Mouse (Mus musculus) megakaryocyte, embryonic 14.5 days (primary cell): ENCODE measurements around the gene March11. TPM values are rescaled to one million over a fixed set of nuclear protein-coding genes. Genes with fewer than 3 reads are reported as not detected.

Experiments used
- H3K27me3 ChIP-seq: replicated peaks from 2 replicates; pipeline ENCODE3; 2012; ENCODE audit warnings: inconsistent platforms
- H3K36me3 ChIP-seq: replicated peaks from 2 replicates; pipeline ENCODE3; 2012; ENCODE audit warnings: low read length, inconsistent platforms, mixed read lengths
- H3K4me1 ChIP-seq: 2 replicates; pipeline ENCODE4 v1.6.1; 2012; ENCODE audit warnings: inconsistent platforms
- H3K4me3 ChIP-seq: replicated peaks from 2 replicates; pipeline ENCODE3; 2012; ENCODE audit warnings: moderate library complexity, mild to moderate bottlenecking, inconsistent platforms
- H3K9me3 ChIP-seq: 2 replicates; pipeline ENCODE4 v1.6.1; 2012; ENCODE audit warnings: inconsistent platforms
- FLI1 ChIP-seq: IDR thresholded peaks from 2 replicates; pipeline ENCODE4 v1.6.1; 2012; ENCODE audit warnings: low read length, inconsistent platforms, mixed read lengths
- GATA1 ChIP-seq: IDR thresholded peaks from 3 replicates; pipeline ENCODE4 v1.6.1; 2012; ENCODE audit warnings: mixed read lengths, low read length, inconsistent platforms, borderline replicate concordance
- polyA plus RNA-seq: library from polyadenylated mRNA; stranded (reverse); fragments of >175 nt; gene quantifications from 2 replicates; pipeline ENCODE4 v1.2.3, GENCODE M21; 2012; ENCODE audit warnings: low replicate concordance; ENCODE audit not compliant: insufficient read depth

Gene March11
- polyA plus RNA-seq, result not detected in 2 replicates

DNA sequence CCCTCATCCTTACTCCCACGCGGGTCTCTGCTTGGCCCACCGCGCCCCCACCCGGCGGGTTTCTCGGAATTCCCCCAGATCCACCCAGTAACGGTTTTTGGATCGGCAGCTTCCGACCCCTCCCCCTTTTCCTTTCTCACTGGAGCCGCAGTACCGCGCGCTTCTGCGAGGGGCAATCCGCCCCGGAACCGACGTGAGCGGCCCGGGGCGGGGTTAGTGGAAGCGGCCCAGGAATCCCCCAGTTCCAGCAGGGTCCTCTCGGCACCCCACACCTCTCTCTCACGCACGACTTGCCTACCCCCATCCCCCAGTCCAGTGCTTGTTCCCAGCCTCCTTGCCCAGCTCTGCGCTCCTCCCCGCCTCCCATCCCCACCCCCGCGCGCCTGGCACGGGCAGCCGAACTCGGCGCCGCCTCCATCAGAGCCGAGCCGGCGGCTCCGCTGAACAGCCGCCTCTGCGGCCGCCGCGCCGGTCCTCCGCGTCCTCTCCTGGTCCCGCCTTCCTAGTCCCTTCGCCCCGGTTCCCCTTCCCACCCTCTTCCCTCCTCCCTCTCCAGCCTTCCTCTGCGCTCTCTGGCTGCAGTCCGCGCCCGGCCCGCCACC lies at the start of gene March11:
Gene March11, plus strand, starts transcription at position 420 of the 602 bp plus-strand sequence.
- TF ChIP-seq FLI1 (no peak), GATA1 (no peak)
- H3K9me3 ChIP-seq, result no peaks in the 10 kb centered on the region
- H3K4me3 ChIP-seq, result peak within 1 kb of the TSS; percentile 70

DNA sequence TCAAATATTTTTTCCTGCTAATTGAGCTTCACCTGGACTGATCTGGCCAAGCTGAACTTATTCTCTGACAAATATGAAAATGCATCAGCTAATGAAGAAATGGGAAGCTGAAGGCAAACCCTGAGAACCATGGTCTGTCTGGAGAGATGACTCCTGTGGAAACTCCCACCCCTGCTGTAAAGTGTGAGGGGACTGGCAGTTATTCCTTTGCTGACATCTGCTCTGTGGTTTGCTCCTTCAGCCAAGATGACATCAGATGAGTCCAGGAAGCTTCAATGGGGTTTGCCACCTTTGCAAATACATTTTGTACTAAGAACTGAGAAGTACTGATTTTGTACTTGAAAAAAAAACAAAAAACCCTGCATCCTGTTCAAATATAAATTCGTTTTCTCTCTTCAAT lies 46.5 kb upstream of the March11 start:
- Histone ChIP-seq H3K36me3 (no peaks in the 10 kb centered on the region), H3K4me3 (no peak overlapping the region), H3K27me3 (no peaks in the 10 kb centered on the region), H3K9me3 (no peaks in the 10 kb centered on the region), H3K4me1 (no peaks in the 10 kb centered on the region)
- no peak for TF ChIP-seq FLI1

More for the DNA sequence above, at the start of gene March11:
- peaks cover 11% of the 10 kb centered on the region; the same call in 1 of the 2 replicates for H3K4me1 ChIP-seq
- no peaks in the 10 kb centered on the region for H3K36me3 ChIP-seq
- peaks cover 22% of the 10 kb centered on the region for H3K27me3 ChIP-seq

DNA sequence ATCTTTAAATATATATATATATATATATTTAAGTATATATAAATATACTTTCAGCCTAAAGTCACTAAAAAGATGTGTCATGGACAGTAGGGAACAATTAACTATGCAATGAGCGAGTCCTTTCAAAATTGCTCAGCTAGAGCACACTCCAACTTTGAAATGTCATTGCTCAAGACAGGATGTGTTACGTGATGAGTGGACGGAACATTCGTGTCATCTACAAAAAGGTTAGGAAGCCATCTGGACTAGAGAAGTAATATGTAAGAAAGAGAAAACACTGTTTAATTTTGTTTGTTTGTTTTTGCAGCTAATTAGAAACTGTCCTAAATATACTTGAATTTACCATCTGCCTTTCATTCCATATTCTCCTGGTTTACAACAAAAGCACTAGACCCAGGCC lies 39.3 kb upstream of the March11 start:
- Histone ChIP-seq H3K36me3 (no peaks in the 10 kb centered on the region), H3K9me3 (no peaks in the 10 kb centered on the region), H3K4me1 (no peaks in the 10 kb centered on the region), H3K4me3 (no peak overlapping the region), H3K27me3 (no peaks in the 10 kb centered on the region)
- TF ChIP-seq FLI1, result no peak
- no peak for TF ChIP-seq GATA1

DNA sequence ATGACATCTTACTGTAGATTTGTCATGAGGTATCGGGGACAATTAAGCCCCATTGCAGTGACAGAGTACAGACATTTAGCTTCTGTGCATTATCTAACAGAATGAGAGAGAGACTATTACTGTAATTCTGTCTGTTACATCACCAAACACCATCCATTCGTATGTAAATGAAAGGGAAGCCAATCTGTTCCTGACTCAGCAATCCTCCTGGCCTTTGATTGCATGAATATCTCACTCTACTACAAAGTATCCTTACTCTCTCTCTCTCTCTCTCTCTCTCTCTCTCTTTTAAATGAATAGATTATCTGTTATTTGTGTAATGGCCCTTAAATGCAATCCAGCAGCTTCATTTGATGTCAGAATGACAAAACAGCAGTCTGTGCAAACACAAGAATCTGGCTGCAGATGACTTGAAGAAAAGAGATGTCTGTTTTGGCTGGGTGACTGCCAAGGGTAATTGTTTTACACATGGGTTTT lies 32.8 kb upstream of the March11 start:
- peaks cover 4% of the 10 kb centered on the region; the same call in 1 of the 2 replicates for H3K9me3 ChIP-seq
- TF ChIP-seq GATA1 (no peak), FLI1 (no peak)
- no peaks in the 10 kb centered on the region for H3K4me1 ChIP-seq
- no peaks in the 10 kb centered on the region for H3K27me3 ChIP-seq
- H3K36me3 ChIP-seq, result no peaks in the 10 kb centered on the region
- H3K4me3 ChIP-seq, result no peak overlapping the region

DNA sequence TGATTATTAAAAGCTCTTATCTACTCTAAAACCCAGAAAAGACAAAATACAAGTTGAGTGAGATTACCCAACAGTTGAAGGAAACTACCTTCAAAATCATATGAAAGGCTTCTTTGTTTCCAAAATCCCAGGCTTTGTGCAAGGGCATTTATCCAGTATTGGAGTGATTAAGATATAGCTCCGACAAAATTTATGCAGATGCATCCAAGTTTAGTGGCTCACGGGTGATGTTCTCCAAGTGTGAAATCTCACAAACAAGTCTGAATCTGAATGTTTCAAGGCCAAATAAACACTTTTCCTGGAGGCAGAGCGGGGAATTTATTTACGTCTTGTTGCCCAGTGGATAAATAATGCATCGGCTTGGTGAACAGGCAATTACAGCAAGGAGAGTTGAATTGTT lies 32.2 kb upstream of the March11 start:
- Histone ChIP-seq H3K36me3 (no peaks in the 10 kb centered on the region), H3K9me3 (peaks cover 4% of the 10 kb centered on the region; the same call in 1 of the 2 replicates), H3K4me3 (no peak overlapping the region), H3K27me3 (no peaks in the 10 kb centered on the region), H3K4me1 (no peaks in the 10 kb centered on the region)
- TF ChIP-seq FLI1 (no peak), GATA1 (no peak)

DNA sequence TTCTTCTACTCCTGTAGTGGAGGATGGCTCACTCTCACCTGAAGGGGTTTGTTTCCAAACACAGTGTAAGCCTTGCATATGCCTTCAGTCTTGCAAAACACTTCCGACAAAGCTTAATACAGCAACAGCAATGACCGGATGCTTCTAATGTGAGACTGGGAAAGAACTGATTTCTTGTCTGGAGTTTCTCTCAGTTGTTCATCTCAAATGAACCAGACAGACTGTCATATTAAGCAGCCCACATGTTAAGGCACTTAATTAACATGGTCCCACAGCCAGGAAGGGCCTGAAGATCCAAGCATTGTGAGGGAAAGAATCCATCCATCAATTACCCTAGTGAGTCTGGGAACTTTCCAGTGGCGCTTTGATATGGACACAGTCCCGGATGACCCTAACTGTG lies 17.0 kb upstream of the March11 start:
- Histone ChIP-seq H3K4me1 (no peaks in the 10 kb centered on the region), H3K27me3 (no peaks in the 10 kb centered on the region), H3K9me3 (no peaks in the 10 kb centered on the region), H3K4me3 (no peak overlapping the region), H3K36me3 (no peaks in the 10 kb centered on the region)
- TF ChIP-seq GATA1 (no peak), FLI1 (no peak)

DNA sequence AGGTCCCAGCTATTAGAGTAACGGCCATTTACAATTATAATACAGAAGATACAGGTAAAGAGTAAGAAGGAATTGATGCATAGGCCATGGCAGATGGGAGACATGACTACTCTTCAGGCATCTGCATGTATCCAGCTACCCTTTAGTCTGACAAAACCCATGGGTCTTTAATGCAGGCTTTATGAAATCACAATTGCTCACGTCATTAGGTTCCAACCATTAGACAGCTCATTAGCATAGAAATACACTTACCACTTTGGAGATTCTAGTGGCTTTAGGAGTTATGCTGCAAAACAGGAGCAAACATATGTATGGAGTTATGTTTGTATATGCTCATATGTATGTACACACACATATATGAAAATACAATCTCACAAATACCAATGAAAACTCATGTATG lies 16.0 kb upstream of the March11 start:
- no peaks in the 10 kb centered on the region for H3K27me3 ChIP-seq
- TF ChIP-seq FLI1 (no peak), GATA1 (no peak)
- H3K9me3 ChIP-seq, result no peaks in the 10 kb centered on the region
- H3K36me3 ChIP-seq, result no peaks in the 10 kb centered on the region
- no peaks in the 10 kb centered on the region for H3K4me1 ChIP-seq
- H3K4me3 ChIP-seq, result no peak overlapping the region

DNA sequence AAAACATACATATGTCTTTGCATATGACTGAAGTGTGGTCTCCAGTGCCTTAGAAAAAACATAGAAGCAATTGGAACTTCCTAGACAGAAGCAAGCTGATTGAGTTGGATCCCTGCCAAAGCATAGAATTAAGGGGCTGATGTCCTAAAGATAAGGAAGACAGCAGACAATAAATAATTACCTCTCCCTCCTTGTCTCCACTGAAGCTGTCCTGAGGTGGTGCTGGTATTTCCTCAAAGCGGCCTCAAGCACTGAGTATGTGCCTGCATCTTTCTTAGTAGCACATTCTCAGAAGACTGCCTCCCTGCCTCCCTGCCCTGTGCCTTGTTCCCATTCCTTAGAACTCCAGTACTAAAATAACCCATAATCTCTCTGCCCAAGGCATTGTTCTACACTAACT lies 15.6 kb upstream of the March11 start:
- Histone ChIP-seq H3K9me3 (no peaks in the 10 kb centered on the region), H3K4me1 (no peaks in the 10 kb centered on the region), H3K27me3 (no peaks in the 10 kb centered on the region), H3K36me3 (no peaks in the 10 kb centered on the region), H3K4me3 (no peak overlapping the region)
- no peak for TF ChIP-seq FLI1
- no peak for TF ChIP-seq GATA1

DNA sequence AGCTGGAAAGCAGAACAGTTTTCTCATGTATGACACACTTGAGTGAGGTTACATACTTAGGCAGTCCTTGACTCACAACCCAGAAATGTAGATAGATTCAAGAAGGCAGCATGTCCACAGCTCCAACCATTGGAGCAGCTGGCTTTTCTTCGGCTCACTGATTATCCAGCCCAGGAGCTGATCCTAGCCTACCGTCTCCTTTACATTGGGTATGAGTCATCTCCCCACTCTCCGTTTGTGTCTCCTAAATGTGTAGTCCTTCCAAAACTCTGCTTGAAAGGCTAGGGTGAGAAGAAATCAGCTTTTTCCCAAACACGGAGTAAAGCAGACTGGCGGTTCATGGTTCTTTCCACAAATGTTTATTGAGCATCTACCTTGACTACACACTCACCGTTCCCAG lies 10.2 kb upstream of the March11 start:
- TF ChIP-seq FLI1 (no peak), GATA1 (no peak)
- Histone ChIP-seq H3K36me3 (no peaks in the 10 kb centered on the region), H3K4me3 (no peak overlapping the region), H3K9me3 (no peaks in the 10 kb centered on the region), H3K4me1 (no peaks in the 10 kb centered on the region), H3K27me3 (no peaks in the 10 kb centered on the region)

DNA sequence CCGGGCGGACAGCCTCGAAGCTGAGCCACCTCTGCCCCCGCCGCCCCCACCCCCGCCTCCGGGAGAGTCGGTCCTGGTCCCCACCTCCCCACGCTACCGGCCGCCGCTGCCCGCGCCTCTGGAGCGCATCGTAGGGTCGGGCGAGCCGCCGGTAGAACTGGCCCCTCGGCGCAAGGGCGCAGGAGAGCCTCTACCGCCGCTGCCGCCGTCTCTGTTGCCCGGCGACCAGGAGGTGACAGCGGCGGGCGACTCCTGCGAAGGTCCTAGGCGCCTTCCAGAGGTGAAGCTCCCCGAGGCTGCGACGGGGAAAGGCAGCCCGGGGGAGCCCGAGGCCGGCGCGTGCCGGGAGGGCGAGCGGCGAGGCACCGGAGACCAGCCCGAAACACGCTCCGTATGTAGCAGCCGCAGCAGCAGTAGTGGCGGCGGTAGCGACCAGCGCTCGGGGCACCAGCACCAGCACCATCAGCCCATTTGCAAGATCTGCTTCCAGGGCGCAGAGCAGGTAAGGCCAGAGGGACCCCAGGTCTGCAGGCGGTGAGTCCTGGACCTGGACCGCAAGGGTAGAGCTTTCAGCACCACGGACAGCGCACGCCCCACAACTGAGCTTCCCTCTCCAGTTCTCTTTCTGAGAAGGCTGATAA lies 563 bp downstream of the March11 start:
- Histone ChIP-seq H3K4me3 (peak overlapping the region; percentile 33), H3K9me3 (no peaks in the 10 kb centered on the region), H3K27me3 (peaks cover 22% of the 10 kb centered on the region), H3K36me3 (no peaks in the 10 kb centered on the region), H3K4me1 (peaks cover 11% of the 10 kb centered on the region; the same call in 1 of the 2 replicates)
- no peak for TF ChIP-seq FLI1
- no peak for TF ChIP-seq GATA1

DNA sequence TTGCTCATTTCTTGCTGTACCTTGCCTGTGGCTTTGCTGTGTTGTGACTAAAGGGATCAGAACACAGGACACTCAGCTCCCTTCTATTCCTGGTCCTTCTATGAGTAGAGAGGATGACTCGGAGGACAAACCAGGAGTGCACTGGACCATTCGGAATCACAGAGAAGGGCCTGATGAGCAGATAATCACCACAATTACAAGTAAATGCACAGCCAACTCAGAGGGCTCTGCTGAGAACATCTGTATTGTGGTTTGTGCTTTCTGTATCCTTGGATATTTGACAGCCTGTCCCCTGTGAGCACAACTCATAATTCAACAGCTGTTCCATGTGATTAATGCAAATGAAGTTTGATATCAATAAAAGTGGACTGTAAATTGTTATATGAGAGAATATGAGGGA lies 11.0 kb downstream of the March11 start:
- TF ChIP-seq FLI1, result no peak
- TF ChIP-seq GATA1, result no peak

More for the DNA sequence above, 11.0 kb downstream of the March11 start:
- H3K27me3 ChIP-seq, result no peaks in the 10 kb centered on the region
- no peak overlapping the region for H3K4me3 ChIP-seq
- no peaks in the 10 kb centered on the region for H3K4me1 ChIP-seq
- no peaks in the 10 kb centered on the region for H3K36me3 ChIP-seq
- H3K9me3 ChIP-seq, result no peaks in the 10 kb centered on the region
